In the genomic region with DNA sequence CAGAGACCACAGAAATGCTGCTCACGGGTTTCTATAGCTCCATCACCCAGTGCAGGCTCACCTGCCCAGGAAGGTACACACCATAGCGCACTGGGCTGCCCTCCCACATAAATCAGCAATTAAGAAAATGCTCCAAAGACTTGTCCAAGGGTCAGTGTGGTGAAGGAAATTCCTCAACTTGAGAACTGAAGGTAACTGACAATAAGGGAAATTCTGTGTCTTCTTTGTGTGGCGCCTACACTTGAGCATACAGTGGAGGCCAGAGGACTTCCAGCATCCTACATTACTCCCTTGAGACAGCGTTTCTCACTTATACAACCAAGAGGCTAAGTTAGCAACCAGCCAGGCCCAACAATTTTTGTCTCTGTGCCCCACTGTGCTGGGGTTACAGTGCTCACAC, we compare ENCODE assay signal across 8 mouse cellular contexts. TPM values are rescaled to one million over a fixed set of nuclear protein-coding genes. Genes with fewer than 3 reads are reported as not detected.
DNase-seq lines count a peak whose midpoint lies in the region; ATAC-seq and TF ChIP-seq lines count a peak whose summit lies in the region.

No protein-coding gene starts in this region.

- peak; percentile 6 for DNase-seq in embryo, embryonic 10.5 days (ENCODE audit: low spot score)
- no peak for DNase-seq in embryo, embryonic 11 days
- DNase-seq in testis, postnatal 10 days (ENCODE audit: low spot score): no peak
- DNase-seq in adrenal gland, postnatal 14 days: no peak
- no peak for DNase-seq in gastrocnemius, postnatal 36 days

- 80% methylated on average over 4 of the region's 4 CpGs for WGBS in limb, embryonic 13.5 days
- WGBS in stomach, embryonic 16.5 days: 62% methylated on average over 4 of the region's 4 CpGs

- peak overlapping the region; percentile 77 for H3K4me3 ChIP-seq in testis, adult 2 months (ENCODE audit: control insufficient read depth, low read depth, low read length)
- H3K4me3 ChIP-seq in limb, embryonic 13.5 days: peak overlapping the region; percentile 86
- peak overlapping the region; percentile 95 for H3K4me3 ChIP-seq in stomach, embryonic 16.5 days (replicated peaks; ENCODE audit: low read length)

- no peak for TF ChIP-seq CTCF in testis, adult 2 months (IDR thresholded peaks at IDR 0.05; ENCODE audit: control insufficient read depth, insufficient read depth, insufficient replicate concordance, low read depth, low read length)

- H3K9ac ChIP-seq in limb, embryonic 13.5 days: peak overlapping the region; percentile 86
- H3K9ac ChIP-seq in stomach, embryonic 16.5 days (ENCODE audit: low read length): peak overlapping the region; percentile 83; the same call in 1 of the 2 replicates

- no peak for ATAC-seq in limb, embryonic 13.5 days (ENCODE audit: low FRiP score, low read depth)
- no peak for ATAC-seq in stomach, embryonic 16.5 days (ENCODE audit: insufficient read depth, low FRiP score)

- no peaks in the 10 kb centered on the region; the same call in 1 of the 2 replicates for H3K4me1 ChIP-seq in testis, adult 2 months (ENCODE audit: control insufficient read depth, insufficient read depth, low read length)
- peaks cover 27% of the 10 kb centered on the region for H3K4me1 ChIP-seq in limb, embryonic 13.5 days
- H3K4me1 ChIP-seq in stomach, embryonic 16.5 days (ENCODE audit: control insufficient read depth, insufficient read depth, low read length): peaks cover 15% of the 10 kb centered on the region

- no peaks in the 10 kb centered on the region for H3K9me3 ChIP-seq in limb, embryonic 13.5 days
- no peaks in the 10 kb centered on the region for H3K9me3 ChIP-seq in stomach, embryonic 16.5 days (replicated peaks; ENCODE audit: control insufficient read depth, low read length)

- intact Hi-C loops in gastrocnemius, postnatal 36 days (cut with DNase I): no loop called here

- H3K27ac ChIP-seq in testis, adult 2 months (ENCODE audit: control insufficient read depth, insufficient read depth, low read depth, low read length): no peak overlapping the region
- no peak overlapping the region for H3K27ac ChIP-seq in limb, embryonic 13.5 days
- H3K27ac ChIP-seq in stomach, embryonic 16.5 days (ENCODE audit: low read length): no peak overlapping the region

- H3K27me3 ChIP-seq in testis, adult 2 months (ENCODE audit: control insufficient read depth, insufficient read depth, low read length): no peaks in the 10 kb centered on the region
- no peaks in the 10 kb centered on the region for H3K27me3 ChIP-seq in limb, embryonic 13.5 days
- H3K27me3 ChIP-seq in stomach, embryonic 16.5 days (ENCODE audit: control insufficient read depth, insufficient read depth, low read length): no peaks in the 10 kb centered on the region

- H3K4me2 ChIP-seq in limb, embryonic 13.5 days (replicated peaks): peak overlapping the region; percentile 75
- H3K4me2 ChIP-seq in stomach, embryonic 16.5 days (ENCODE audit: low read depth, low read length): peak overlapping the region; percentile 62

- H3K36me3 ChIP-seq in testis, adult 2 months (ENCODE audit: control insufficient read depth, insufficient read depth, low read length): no peaks in the 10 kb centered on the region
- H3K36me3 ChIP-seq in limb, embryonic 13.5 days: peaks cover 10% of the 10 kb centered on the region; the same call in 1 of the 2 replicates
- no peaks in the 10 kb centered on the region for H3K36me3 ChIP-seq in stomach, embryonic 16.5 days (ENCODE audit: control insufficient read depth, insufficient read depth, low read length)

- TF ChIP-seq POLR2A in testis, adult 2 months (IDR thresholded peaks at IDR 0.05; ENCODE audit: control insufficient read depth, low read depth, low read length): no peak

RNA-seq across cellular contexts. Expression of a gene that starts 1.2 kb away (rescaled TPM):
- 20.3 and 29.2 TPM in 2 replicates for polyA plus RNA-seq in testis, adult 2 months (2012; rRNA removed)
- 71.6 and 77.8 TPM in 2 replicates for polyA plus RNA-seq in limb, embryonic 13.5 days (2015; fragmentation: Nextera tagmentation; extraction: Ambion mirVana)
- polyA plus RNA-seq in stomach, embryonic 16.5 days (2015; fragmentation: Nextera tagmentation; extraction: Ambion mirVana): 62.5 and 63.7 TPM in 2 replicates
- total RNA-seq in adrenal gland, postnatal 14 days (2021): 39.6 and 45.3 TPM in 2 replicates
- total RNA-seq in gastrocnemius, postnatal 36 days (2021): 10 to 100 TPM; 22.6 to 27.3 TPM

RNA-seq across cellular contexts. Expression of a gene that starts 1.3 kb away (rescaled TPM):
- polyA plus RNA-seq in testis, adult 2 months (2012; rRNA removed): 6.7 and 7.0 TPM in 2 replicates
- 31.3 and 34.5 TPM in 2 replicates for polyA plus RNA-seq in limb, embryonic 13.5 days (2015; fragmentation: Nextera tagmentation; extraction: Ambion mirVana)
- polyA plus RNA-seq in stomach, embryonic 16.5 days (2015; fragmentation: Nextera tagmentation; extraction: Ambion mirVana): 12.6 and 16.9 TPM in 2 replicates
- total RNA-seq in adrenal gland, postnatal 14 days (2021): 15.4 and 18.2 TPM in 2 replicates
- total RNA-seq in gastrocnemius, postnatal 36 days (2021): 10 to 100 TPM; 11.4 to 12.9 TPM
